Mouse (Mus musculus): ENCODE data around the gene Arl6ip5.

Gene Arl6ip5

DNA sequence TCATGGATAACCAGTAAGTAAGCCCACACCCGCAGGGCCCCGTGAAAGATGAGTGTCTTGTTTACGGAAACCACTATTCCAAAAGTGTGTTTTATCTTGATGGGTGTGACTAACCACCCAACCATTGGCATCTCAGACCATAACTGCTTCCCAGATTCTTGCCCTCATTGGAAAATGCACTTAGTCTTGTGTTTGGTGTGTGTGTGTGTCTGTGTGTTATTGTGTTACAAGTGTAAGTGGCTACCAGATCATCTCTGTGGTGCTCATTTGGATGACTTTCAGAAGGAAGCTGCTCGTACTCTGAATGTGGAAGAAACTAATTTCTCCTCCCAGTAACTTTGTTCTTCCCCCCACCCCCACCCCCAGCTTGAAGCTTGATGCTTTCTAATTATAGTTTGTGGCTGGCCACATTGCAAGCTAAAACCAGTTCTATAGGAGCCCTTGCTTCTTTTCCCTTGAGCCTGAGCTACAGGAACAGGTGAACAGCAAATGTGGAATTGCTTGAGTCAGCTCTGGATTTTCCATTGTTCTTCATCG lies 12.5 kb downstream of the Arl6ip5 start:
- in situ Hi-C loops (cut with MboI, MseI), result no loop called here

DNA sequence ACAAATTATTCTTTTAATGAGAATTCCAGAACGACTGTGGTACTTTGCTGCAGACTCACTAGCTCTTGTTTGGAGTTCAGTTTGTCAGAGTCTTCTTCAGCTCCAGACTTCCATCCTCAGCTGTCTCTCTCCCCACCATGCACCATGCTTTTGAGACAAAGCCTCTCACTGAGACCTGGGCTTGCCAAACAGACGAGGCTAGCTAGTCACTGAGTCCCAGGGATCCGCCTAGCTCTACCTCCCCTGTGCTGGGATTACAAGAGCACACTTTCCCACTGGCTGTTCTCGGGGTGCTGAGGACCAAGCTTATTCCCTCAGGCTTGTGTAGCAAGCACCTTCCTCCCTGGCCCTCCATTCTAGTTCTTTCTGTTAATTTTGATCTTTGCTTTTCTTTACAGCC lies 13.1 kb downstream of the Arl6ip5 start:
- in situ Hi-C loops (cut with MboI, MseI), result no loop called here

GRCm38 (mm10) chr6:97224505-97224904 lies 14.0 kb downstream of the Arl6ip5 start:
- in situ Hi-C loops (cut with MboI, MseI), result no loop called here

- in situ Hi-C loops (cut with MboI, MseI), result no loop called here
Observed at GRCm38 (mm10) chr6:97226083-97226491, 15.6 kb downstream of the Arl6ip5 start.

- in situ Hi-C loops (cut with MboI, MseI), result no loop called here
Observed at GRCm38 (mm10) chr6:97227067-97227847, 16.8 kb downstream of the Arl6ip5 start.

DNA sequence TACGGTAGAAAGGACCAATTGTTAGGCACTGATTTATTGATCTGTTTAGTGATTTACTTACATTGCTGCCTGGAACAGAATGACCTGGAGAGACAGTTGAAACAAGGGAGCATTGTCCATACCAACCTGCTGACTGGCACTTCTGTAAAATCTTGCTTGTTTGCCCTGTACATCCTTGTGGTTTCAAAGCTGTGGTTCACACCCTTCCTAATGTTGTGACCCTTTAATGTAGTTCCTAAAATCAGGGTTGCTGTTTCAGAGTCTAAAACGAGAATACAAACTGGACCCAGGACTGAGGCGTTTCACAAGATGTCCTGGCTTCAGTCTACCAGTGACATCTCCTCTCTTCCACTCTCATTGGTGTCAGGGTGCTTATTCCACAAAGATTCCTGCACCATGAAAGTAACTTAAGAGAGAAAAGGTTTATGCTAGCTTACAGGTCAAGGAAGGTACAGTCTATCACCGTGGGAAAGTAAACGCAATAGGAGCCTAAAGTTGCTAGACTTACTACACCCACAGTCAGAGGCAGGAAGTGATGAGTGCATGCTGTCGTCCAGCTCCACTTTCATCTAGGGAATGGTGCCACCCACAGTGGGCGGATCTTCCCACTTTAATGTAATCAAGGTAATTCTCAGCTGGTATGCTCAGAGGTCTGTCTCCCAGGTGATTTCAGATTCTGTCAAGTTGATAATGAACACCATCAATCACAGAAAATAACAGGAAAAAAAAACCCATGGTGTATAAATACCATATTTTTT lies 24.6 kb downstream of the Arl6ip5 start:
- in situ Hi-C loops (cut with MboI, MseI), result no loop called here

- in situ Hi-C loops (cut with MboI, MseI), result no loop called here
Observed at GRCm38 (mm10) chr6:97236088-97236487, 25.6 kb downstream of the Arl6ip5 start.

GRCm38 (mm10) chr6:97239360-97239759 lies 28.9 kb downstream of the Arl6ip5 start:
- in situ Hi-C loops (cut with MboI, MseI), result no loop called here

- in situ Hi-C loops (cut with MboI, MseI), result no loop called here
Observed at GRCm38 (mm10) chr6:97240092-97240491, 29.6 kb downstream of the Arl6ip5 start.

GRCm38 (mm10) chr6:97242522-97242921 lies 32.0 kb downstream of the Arl6ip5 start:
- in situ Hi-C loops (cut with MboI, MseI), result no loop called here

GRCm38 (mm10) chr6:97245200-97245599 lies 34.7 kb downstream of the Arl6ip5 start:
- in situ Hi-C loops (cut with MboI, MseI), result no loop called here

DNA sequence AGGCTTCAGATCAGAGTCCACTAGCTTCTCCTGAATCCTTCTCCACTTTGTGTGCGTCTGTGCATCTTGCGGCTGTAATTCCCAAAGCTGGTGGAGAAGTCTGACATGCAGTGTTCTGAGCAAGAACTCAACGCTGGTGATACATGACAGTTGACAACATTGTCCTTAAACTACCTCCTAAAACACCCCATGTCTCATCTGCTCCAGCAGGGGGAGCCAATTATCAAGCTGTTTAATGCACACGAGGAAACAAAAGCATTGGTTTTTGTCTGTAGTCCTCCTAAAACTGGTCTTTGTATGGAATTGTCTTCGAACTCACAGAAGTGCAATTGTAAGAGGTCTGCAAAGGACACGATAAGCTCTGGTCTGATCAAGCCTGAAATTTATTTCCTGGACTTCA lies 40.5 kb downstream of the Arl6ip5 start:
- in situ Hi-C loops (cut with MboI, MseI), result loop anchor here (10.0 to 25.0 kb wide), 2 partner anchors 274 to 486 kb away; no protein-coding TSS in a partner anchor

DNA sequence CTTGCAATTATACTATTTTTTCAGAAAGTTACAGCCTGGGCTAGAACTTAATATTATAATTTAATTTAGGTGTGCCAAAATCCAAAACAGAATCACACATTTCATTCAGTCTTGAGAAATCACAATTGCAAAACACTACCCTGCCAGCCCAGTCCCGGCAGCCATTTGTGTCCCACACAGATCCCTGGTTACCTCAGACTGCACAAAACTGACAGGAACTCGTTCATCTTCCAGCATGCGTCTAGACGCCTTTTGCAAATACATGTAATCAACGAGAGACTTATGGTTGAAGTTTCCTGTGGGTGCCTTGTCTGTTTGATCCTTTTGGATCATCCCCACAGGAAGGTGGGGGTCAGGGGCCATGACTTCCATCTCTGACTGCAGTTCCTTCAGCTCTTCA lies 41.6 kb downstream of the Arl6ip5 start:
- in situ Hi-C loops (cut with MboI, MseI), result loop anchor here (10.0 to 25.0 kb wide), 2 partner anchors 273 to 485 kb away; no protein-coding TSS in a partner anchor

- in situ Hi-C loops (cut with MboI, MseI), result loop anchor here (10.0 to 25.0 kb wide), 2 partner anchors 272 to 485 kb away; no protein-coding TSS in a partner anchor
Observed at GRCm38 (mm10) chr6:97252711-97253221, 42.3 kb downstream of the Arl6ip5 start, which contains the start of gene Lmod3. Gene Lmod3 (minus strand): TSS chr6:97252759.

DNA sequence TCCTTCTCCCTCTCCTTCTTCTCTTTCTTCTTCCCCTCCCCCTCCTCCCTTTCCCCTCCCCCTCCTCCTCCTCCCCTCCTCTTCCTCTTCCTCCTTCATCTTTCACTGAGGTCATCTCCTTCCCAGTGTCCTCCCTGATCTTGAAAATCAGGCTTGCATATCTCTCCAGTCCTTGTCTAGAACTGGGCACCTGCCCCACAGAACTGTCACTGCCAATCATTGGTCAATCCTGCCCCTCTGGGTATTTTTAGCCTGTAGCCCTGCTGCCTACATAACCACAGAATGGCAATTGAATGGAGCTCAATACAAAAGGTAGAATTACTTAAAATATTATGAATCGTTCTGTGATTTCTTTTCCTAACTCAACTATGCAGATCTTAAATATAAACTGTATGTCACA lies 48.0 kb downstream of the Arl6ip5 start:
- in situ Hi-C loops (cut with MboI, MseI), result loop anchor here (10.0 to 25.0 kb wide), 2 partner anchors 266 to 479 kb away; no protein-coding TSS in a partner anchor

GRCm38 (mm10) chr6:97259926-97260325 lies 49.4 kb downstream of the Arl6ip5 start:
- in situ Hi-C loops (cut with MboI, MseI), result loop anchor here (10.0 to 25.0 kb wide), 2 partner anchors 265 to 477 kb away; no protein-coding TSS in a partner anchor

DNA sequence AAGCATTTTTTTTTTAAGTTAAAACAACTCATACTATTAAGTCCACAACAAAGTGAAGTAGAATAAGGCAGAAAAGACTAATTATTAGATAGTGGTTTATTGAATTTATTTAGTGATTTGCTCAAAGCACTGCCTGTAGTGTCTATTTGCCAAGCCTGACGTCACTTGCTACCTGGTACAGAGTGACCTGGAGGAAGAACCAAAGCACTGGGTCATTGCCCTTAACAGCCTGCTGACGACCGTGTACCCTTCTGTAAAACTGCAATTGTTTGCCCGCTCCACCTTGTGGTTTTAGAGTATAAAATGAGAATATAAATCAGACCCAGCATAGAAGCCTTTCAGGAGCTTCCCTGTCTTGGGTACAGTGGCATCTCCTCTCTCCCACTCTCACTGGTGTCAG lies 51.7 kb downstream of the Arl6ip5 start:
- in situ Hi-C loops (cut with MboI, MseI), result loop anchor here (25.0 kb wide), 1 partner anchor 475 kb away; no protein-coding TSS in a partner anchor

GRCm38 (mm10) chr6:97263750-97264149 lies 53.3 kb downstream of the Arl6ip5 start:
- in situ Hi-C loops (cut with MboI, MseI), result loop anchor here (25.0 kb wide), 1 partner anchor 474 kb away; no protein-coding TSS in a partner anchor

- in situ Hi-C loops (cut with MboI, MseI), result loop anchor here (5.0 to 25.0 kb wide), 2 partner anchors 152 to 472 kb away; no protein-coding TSS in a partner anchor
Observed at GRCm38 (mm10) chr6:97265240-97265639, 54.8 kb downstream of the Arl6ip5 start.

DNA sequence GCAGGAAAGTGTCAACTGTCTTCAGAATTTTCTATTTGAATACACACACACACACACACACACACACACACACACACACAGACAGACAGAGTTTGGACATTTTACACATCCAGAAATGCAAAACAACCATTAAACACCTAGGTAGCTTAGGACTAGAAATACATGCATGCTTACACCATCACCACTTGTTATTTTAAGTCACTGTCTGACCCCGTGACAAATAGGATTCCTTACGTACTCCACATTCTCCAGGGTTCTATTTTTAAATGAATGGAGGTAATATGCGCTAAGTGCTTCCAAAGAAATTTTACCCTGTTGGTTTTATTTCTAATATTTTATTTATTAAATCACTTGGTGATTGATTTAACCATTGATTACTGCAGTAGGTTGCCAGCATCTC lies 55.2 kb downstream of the Arl6ip5 start:
- in situ Hi-C loops (cut with MboI, MseI), result loop anchor here (5.0 to 25.0 kb wide), 2 partner anchors 152 to 472 kb away; no protein-coding TSS in a partner anchor

DNA sequence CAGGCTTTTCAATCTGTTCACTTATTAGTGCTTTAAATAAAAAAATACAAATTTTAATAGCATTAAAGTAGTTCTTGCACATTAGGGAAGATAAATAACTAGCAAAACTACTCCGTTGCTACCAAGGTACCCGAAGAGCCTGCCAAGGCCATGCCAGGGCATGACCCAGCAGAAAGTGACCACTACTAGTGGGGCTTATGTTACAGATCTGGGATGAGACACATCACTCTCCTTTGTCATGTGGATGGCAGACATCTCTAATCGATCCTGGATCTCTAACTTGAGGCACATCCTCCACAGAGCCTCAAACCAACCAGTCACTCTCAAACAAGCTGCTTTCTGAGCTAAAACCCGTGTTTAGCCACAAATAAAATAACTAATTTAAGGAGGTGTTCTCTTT lies 56.2 kb downstream of the Arl6ip5 start:
- in situ Hi-C loops (cut with MboI, MseI), result loop anchor here (5.0 to 25.0 kb wide), 2 partner anchors 151 to 471 kb away; no protein-coding TSS in a partner anchor
